Mouse (Mus musculus) liver, embryonic 14.5 days (tissue): ENCODE measurements around the gene Bloc1s5.

Source experiments
- CTCF ChIP-seq: IDR thresholded peaks from 2 replicates; pipeline ENCODE4 v1.5.1; 2016; ENCODE audit warnings: antibody characterized with exemption, low read depth, control low read depth
- EP300 ChIP-seq: IDR thresholded peaks from 2 replicates; pipeline ENCODE4 v1.6.1; 2016; ENCODE audit warnings: antibody characterized with exemption, low read depth

DNA sequence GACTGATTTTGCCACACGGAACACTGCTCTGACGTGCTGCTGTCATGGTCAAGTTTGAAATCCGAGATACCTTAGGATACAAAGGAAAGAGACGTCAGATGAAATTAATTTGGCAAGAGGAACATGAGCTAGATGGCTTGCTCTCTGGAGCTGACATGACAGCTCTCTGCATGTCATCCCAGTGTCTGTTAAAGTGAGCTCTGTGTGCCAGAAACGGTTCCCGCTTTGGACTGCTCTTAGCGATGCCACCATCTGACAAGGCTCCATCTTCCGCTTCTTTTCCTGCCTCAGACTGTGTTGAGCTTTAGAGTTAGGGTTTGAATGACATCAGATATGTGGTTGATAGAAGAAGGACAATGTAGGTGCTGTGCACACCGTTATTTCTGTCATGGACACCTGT, 37.4 kb upstream of the Bloc1s5 start:
- TF ChIP-seq CTCF (no peak), EP300 (no peak)
